Mouse (Mus musculus) stomach, embryonic 16.5 days (tissue): Measurements from ENCODE around the gene Ptges. TPM values are rescaled to one million over a fixed set of nuclear protein-coding genes. Genes with fewer than 3 reads are reported as not detected.

Experiments used
- ATAC-seq: fragments of 200-750 bp; cut with Nextera tagmentation; 2 replicates; pipeline ENCODE4 v1.8.0; 2017; ENCODE audit warnings: moderate number of reproducible peaks, moderate TSS enrichment; ENCODE audit not compliant: insufficient read depth, low FRiP score
- H3K27ac ChIP-seq: fragments of 300-500 bp; sonication (generic); 2 replicates; pipeline ENCODE4 v1.5.1; 2014; ENCODE audit warnings: low read length
- H3K27me3 ChIP-seq: fragments of 300-500 bp; sonication (generic); 2 replicates; pipeline ENCODE4 v1.6.1; 2014; ENCODE audit warnings: low read length, control low read depth, mixed read lengths; ENCODE audit not compliant: control insufficient read depth, insufficient read depth
- H3K36me3 ChIP-seq: fragments of 300-500 bp; sonication (generic); 2 replicates; pipeline ENCODE4 v1.6.1; 2014; ENCODE audit warnings: low read length; ENCODE audit not compliant: control insufficient read depth, insufficient read depth
- H3K4me1 ChIP-seq: fragments of 300-500 bp; sonication (generic); 2 replicates; pipeline ENCODE4 v1.6.1; 2014; ENCODE audit warnings: low read length, control low read depth, mixed read lengths; ENCODE audit not compliant: control insufficient read depth, insufficient read depth
- H3K4me2 ChIP-seq: fragments of 300-500 bp; sonication (generic); 2 replicates; pipeline ENCODE4 v1.6.1; 2014; ENCODE audit warnings: low read depth, low read length, mixed read lengths
- H3K4me3 ChIP-seq: fragments of 300-500 bp; sonication (generic); replicated peaks from 2 replicates; pipeline ENCODE4 v1.5.1; 2014; ENCODE audit warnings: mild to moderate bottlenecking, low read length
- H3K9ac ChIP-seq: fragments of 300-500 bp; sonication (generic); 2 replicates; pipeline ENCODE4 v1.6.1; 2014; ENCODE audit warnings: low read length
- H3K9me3 ChIP-seq: fragments of 300-500 bp; sonication (generic); replicated peaks from 2 replicates; pipeline ENCODE4 v1.6.1; 2016; ENCODE audit warnings: low read length, control low read depth; ENCODE audit not compliant: control insufficient read depth
- WGBS: fragments of 180-500 bp; shearing (Covaris S2); extraction: QIAGEN DNeasy Blood & Tissue Kit; methylation state at CpG from one replicate; pipeline ENCODE4 v1.1.7; 2014; 5-methylcytosine and 5-hydroxymethylcytosine counted together
- polyA plus RNA-seq: library from polyadenylated mRNA; unstranded; fragments of >200 nt; fragmentation: Nextera tagmentation; extraction: Ambion mirVana; gene quantifications from 2 replicates; pipeline ENCODE4 v1.2.1, GENCODE M21; 2015

Gene Ptges
- polyA plus RNA-seq, result 10.3 and 13.0 TPM in 2 replicates

DNA sequence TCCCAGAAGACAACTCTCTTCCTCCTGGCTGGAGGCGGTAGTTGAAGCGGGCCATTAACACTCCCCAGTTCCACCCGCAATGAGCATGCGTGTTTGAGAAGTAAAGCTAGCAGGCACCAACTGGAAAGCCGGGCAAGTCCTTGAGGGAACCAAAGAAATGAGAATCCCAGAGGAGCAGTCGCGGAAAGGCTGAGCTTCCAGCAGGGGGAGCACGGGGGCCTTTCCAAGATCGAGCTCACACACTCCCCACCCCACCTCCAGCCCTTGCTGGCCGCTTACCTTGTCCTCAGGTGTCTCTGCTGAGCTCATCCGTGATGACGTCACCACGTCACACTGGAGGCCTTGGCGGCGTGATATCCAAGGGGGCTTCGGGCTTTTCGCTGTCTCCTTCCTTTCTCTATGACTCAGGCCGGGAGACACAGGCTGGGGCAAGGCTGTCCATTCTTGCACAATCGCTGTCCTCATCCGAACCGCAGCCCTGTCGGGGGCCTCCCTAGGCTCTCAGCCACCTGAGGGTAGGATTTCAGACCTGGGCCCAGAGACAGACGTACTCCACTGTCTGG lies at the start of gene Ptges:
Ptges (minus strand) TSS at position 381 of the 563 bp plus-strand sequence.
- Histone ChIP-seq H3K36me3 (no peaks in the 10 kb centered on the region), H3K4me1 (peaks cover 33% of the 10 kb centered on the region), H3K9ac (peak within 1 kb of the TSS; percentile 62), H3K27ac (peak within 1 kb of the TSS; percentile 66), H3K27me3 (no peaks in the 10 kb centered on the region), H3K4me2 (peak within 1 kb of the TSS; percentile 66), H3K9me3 (no peaks in the 10 kb centered on the region), H3K4me3 (peak within 1 kb of the TSS; percentile 39)
- peak; percentile 67 for ATAC-seq
- WGBS, result under 1% methylated on average over 23 of the region's 23 CpGs

DNA sequence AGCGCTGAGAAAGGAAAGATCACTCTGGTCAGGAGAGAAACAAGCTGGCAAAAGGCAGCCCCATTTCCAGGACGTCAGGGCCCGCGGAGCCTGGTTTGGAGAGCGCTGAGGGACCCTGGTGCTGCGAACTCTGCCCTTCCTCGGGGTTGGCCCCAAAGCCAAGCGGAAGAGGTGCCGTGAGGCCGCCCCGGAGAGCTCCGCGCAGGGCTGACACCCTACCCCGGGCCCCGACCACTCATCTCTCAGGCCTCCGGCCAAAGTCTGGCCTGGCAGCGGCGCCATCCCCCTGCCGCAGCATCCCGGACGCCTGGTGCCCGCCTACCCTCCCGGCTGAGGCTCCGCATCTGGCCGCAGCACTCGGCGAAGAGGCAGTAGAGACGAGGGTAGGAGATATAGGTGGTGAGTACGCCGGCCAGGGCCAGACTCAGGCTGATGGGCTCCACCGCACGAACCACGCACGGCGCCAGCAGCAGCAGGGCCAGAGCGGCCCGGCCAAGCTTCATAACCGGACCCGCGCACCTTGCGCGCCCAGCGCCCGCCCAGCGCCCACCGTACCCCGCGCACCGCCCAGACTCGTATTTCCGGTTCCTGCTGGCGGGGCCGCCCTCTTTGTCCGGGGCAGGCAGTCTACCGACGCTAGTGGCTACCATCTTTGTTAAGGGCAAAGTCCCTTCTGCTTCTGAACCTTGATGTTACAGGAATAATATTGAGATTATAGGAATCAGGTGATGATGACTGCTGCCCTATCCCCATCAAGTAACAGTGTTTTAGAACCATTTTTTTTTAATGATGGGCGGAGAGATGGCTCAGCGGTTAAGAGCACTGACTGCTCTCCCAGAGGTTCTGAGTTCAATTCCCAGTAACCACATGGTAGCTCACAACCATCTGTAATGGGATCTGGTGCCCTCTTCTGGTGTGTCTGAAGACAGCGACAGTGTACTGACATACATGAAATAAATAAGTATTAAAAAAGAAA lies 38.0 kb upstream of the Ptges start, which contains the start of gene Tor1a:
Tor1a (minus strand) TSS at position 582 of the 976 bp plus-strand sequence.
- Histone ChIP-seq H3K36me3 (no peaks in the 10 kb centered on the region), H3K4me3 (peak within 1 kb of the TSS; percentile 64), H3K9ac (peak within 1 kb of the TSS; percentile 81), H3K27ac (peak within 1 kb of the TSS; percentile 28), H3K4me1 (peaks cover 19% of the 10 kb centered on the region), H3K4me2 (peak within 1 kb of the TSS; percentile 75), H3K27me3 (no peaks in the 10 kb centered on the region), H3K9me3 (no peaks in the 10 kb centered on the region)
- 2% methylated on average over 56 of the region's 59 CpGs for WGBS
- ATAC-seq, result peak; percentile 95

DNA sequence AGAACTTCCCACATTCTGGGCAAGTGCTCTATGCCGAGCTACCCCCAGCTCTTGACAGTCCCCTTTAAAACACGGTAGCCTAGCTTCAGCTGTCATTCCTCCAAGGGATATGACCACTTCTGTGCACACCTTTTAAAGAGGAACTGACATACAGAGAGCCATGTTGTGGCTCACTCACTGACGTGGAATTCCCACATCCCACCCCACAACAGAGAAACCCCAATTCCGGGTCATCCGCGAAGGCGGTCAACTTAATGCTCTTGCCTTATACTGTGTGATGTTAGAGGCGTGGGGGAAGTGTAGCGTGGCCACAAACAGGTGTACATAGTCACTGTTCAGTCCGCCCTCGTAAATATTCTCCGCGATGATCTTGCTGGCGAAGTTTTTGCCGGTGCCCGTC lies 37.2 kb upstream of the Ptges start:
- Histone ChIP-seq H3K9me3 (no peaks in the 10 kb centered on the region), H3K4me1 (peaks cover 19% of the 10 kb centered on the region), H3K9ac (peak overlapping the region; percentile 81), H3K4me3 (peak overlapping the region; percentile 64), H3K36me3 (no peaks in the 10 kb centered on the region), H3K4me2 (peak overlapping the region; percentile 75), H3K27ac (no peak overlapping the region), H3K27me3 (no peaks in the 10 kb centered on the region)
- 13% methylated on average over 16 of the region's 16 CpGs for WGBS
- no peak for ATAC-seq

DNA sequence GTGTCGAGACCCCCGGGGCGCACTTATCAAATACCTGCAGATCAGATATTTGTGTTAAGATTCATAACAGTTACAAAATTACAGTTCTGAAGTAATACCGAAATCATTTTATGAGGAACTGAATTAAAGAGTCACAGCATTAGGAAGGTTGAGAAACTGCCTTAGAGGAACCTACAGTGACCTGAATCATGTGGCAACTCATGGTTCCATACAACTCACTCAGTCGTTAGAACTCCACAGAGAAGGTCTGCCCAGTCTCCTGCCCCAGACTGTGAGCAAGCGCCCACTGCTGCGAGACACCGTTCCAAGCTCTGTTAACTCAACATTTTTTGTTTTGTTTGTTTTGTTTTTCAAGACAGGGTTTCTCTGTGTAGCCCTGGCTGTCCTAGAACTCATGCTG lies 36.0 kb upstream of the Ptges start:
- peak overlapping the region; percentile 40; the same call in 1 of the 2 replicates for H3K9ac ChIP-seq
- H3K9me3 ChIP-seq, result no peaks in the 10 kb centered on the region
- no peak for ATAC-seq
- H3K27me3 ChIP-seq, result no peaks in the 10 kb centered on the region
- H3K4me3 ChIP-seq, result no peak overlapping the region
- WGBS, result 90% methylated on average over 8 of the region's 8 CpGs
- H3K4me2 ChIP-seq, result 0 out of 2 replicates have a peak overlapping the region, but pooled peaks have one; percentile 75
- H3K36me3 ChIP-seq, result peaks cover 6% of the 10 kb centered on the region; the same call in 1 of the 2 replicates
- peaks cover 19% of the 10 kb centered on the region for H3K4me1 ChIP-seq
- H3K27ac ChIP-seq, result no peak overlapping the region

DNA sequence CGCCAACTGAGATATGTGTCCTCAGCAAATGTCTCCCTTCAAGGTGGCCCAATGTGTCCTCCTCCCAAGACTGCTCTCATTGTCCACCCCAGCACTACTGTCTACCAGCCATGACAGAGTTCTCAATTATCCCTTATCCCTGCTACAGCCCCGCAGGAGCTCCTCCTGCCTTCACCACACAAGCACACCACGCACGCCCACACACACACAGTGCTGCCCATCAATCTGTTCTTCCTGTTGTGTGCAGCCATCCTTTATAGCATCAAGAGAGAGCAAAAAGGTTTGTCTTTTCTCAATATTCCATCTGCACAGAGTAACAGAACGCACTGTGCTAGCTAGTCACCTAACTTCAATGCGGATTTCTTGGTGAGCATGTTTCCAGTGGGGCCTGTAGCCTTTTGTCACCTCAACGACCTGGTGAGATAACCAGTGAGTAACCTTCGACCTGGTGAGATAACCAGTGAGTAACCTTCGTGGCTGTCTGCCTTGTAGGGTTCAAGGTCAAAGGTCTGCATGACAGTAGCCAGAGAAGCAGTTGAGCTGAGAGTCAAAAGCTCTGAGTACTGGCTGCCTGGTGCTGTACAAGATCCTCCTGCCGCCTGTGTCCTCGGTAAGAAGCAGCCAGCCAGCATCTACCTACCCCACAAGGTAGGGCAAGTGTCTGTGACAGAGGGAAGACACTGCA lies 33.0 kb upstream of the Ptges start:
- Histone ChIP-seq H3K27ac (no peak overlapping the region), H3K27me3 (no peaks in the 10 kb centered on the region), H3K4me3 (no peak overlapping the region), H3K4me1 (peaks cover 19% of the 10 kb centered on the region), H3K36me3 (peaks cover 17% of the 10 kb centered on the region; the same call in 1 of the 2 replicates), H3K9ac (no peak overlapping the region), H3K9me3 (no peaks in the 10 kb centered on the region), H3K4me2 (no peak overlapping the region)
- WGBS, result 77% methylated on average over 11 of the region's 11 CpGs
- ATAC-seq, result no peak

DNA sequence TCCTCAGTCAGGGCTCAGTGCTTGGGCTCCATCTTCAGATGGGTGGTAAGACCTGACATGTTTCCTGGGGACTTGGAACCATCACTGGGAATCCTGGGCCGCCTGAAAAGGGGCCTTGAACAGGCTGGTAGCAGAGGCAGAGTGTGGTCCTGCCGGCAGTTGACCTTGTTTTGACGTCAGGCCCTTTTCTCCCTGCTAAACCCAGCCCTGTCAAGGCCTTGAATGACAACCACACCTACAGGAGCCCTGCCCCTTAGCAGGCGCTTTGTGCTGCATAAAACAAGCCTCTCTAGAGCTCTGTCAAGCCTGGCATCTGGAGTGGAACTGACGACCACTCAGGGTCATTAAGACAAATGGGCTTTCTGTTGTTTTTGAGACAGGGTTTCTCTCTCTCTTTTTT lies 30.2 kb upstream of the Ptges start:
- Histone ChIP-seq H3K36me3 (peaks cover 22% of the 10 kb centered on the region; the same call in 1 of the 2 replicates), H3K27ac (no peak overlapping the region), H3K9me3 (no peaks in the 10 kb centered on the region), H3K4me2 (no peak overlapping the region), H3K4me1 (peaks cover 13% of the 10 kb centered on the region), H3K9ac (no peak overlapping the region), H3K27me3 (no peaks in the 10 kb centered on the region), H3K4me3 (no peak overlapping the region)
- ATAC-seq, result no peak
- 37% methylated on average over 5 of the region's 5 CpGs for WGBS

DNA sequence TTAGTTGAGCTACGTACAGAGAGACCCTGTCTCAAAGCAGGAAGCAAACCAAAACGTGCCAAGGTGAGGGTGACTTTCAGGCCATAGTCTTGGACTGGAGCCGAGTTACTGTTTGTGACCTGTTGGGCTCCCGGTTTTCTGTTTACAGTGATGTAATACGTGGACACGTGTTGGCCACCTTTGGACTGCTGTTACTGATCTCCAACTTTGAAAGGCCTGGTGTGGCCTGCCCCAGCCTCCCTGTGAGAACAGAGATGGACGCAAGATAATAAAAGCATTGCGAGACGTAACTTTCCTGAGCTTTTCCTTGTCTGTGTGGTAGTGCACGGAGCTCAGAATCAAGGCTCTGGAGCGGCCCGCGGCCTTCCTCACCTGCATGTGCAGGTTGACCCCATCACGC lies 29.1 kb upstream of the Ptges start:
- H3K9me3 ChIP-seq, result no peaks in the 10 kb centered on the region
- WGBS, result 84% methylated on average over 14 of the region's 14 CpGs
- no peaks in the 10 kb centered on the region for H3K27me3 ChIP-seq
- no peak overlapping the region for H3K4me2 ChIP-seq
- peaks cover 22% of the 10 kb centered on the region; the same call in 1 of the 2 replicates for H3K36me3 ChIP-seq
- H3K4me3 ChIP-seq, result no peak overlapping the region
- H3K4me1 ChIP-seq, result peaks cover 21% of the 10 kb centered on the region
- no peak overlapping the region for H3K27ac ChIP-seq
- H3K9ac ChIP-seq, result no peak overlapping the region
- no peak for ATAC-seq

DNA sequence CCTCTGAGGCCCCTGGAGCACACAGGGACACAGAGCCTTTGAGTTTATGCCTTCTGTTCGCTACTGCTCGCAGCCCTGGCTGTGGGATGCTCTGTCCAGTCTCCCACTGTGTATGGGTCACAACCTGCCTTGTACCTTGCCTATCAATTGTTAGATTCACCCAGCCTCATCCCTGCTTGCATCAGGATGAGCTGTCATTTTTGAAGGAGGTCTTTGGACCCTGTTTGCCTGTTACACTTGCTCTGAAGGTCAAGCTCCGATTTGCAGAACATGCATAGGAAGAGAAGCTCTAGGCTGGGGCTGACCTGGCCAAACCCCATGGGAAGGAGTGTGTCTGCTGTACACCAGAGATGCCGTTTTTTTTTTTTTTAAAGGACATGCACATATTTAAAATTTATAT lies 27.8 kb upstream of the Ptges start:
- WGBS, result 90% methylated on average over 4 of the region's 4 CpGs
- Histone ChIP-seq H3K9ac (no peak overlapping the region), H3K36me3 (peaks cover 22% of the 10 kb centered on the region; the same call in 1 of the 2 replicates), H3K9me3 (no peaks in the 10 kb centered on the region), H3K4me1 (peaks cover 26% of the 10 kb centered on the region), H3K27me3 (no peaks in the 10 kb centered on the region), H3K4me2 (no peak overlapping the region), H3K27ac (no peak overlapping the region), H3K4me3 (no peak overlapping the region)
- no peak for ATAC-seq
